Mouse (Mus musculus) neural tube, embryonic 10.5 days (tissue): ENCODE data around the gene Pax3.
A peak's percentile ranks its signal among the peaks of the same experiment; 100 is the strongest.

ENCODE experiments used
- DNase-seq: peaks from one replicate; pipeline ENCODE4 v3.0.0-alpha.2; 2017; ENCODE audit warnings: low spot score; ENCODE audit errors: extremely low spot score

Gene Pax3

DNA sequence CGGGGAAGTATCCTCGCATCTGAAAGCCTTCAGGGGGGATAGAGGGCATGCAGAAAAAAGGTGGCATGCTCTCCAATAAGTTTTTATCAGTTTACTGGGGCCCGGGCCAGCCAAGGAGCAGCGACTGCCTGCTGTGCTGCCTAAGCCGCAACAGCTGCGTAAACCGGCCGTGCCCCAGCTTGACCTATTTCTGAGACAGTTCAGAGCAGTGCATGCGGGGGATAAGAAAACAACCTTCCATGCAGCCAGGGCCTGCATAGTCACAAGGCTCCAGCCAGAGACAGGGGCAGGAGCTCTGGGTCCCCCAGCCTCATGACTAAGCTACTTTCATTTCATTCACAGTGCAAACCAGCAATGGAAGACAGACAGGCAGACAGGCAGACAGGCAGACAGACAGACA lies 15.1 kb downstream of the Pax3 start:
- peak; percentile 65 for DNase-seq

DNA sequence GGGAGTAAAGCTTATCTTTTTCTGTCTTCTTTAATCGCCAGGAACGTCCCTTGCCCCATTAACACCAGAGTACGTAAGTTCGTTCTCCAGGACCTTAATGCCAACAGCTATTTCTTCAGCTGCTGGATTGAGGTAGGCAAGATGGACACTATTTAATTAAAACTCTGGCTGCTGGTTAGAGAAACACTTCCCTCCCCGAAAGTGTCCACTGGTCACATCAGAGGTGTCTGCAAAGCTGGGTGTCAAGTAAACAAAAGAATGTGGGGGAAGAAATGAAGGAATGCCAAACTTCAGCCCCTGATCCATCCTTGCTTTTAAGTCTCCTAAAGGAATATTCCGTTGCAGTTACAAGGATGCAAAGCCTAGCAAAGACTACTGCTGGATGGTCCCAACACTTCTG lies 24.6 kb downstream of the Pax3 start:
- DNase-seq = peak; percentile 17

DNA sequence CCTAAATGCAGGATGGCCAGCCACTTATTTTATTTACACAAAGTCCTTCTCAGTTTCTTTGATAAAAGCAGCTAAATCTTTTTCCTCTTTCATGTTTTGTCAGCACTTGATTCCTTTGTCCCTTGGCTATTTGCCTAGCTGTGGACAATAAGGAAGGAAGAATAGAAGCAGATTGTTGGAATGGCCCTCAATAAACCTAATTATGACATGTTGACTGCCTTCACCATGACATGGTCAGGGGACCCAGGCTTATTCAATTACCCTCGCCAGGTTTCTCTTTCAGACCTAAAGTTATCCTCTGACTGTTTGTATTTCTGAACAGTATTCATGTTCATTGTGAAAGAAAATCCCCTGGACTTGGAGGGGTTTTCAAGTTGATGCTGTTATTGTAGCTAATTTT lies 25.3 kb downstream of the Pax3 start:
- DNase-seq = peak; percentile 12

DNA sequence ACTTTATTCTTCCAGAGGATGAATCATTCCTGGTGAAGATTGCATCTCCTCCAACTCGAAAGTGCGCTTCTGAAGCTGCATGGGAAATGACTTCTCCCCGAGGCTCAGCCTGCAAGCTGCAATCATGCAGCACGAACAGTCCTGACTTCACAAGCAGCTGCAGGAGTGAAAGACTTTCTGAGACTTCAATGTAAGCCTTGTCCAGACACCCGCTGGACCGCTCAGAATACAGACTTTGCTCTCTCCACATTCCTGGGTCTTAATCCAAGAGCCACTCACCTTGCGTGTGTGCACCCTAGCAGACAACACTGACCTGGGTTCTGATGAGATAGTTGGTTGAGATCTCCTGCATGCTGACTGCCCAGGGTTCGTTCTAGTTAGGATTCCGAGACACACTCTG lies 26.2 kb downstream of the Pax3 start:
- DNase-seq = peak; percentile 27

DNA sequence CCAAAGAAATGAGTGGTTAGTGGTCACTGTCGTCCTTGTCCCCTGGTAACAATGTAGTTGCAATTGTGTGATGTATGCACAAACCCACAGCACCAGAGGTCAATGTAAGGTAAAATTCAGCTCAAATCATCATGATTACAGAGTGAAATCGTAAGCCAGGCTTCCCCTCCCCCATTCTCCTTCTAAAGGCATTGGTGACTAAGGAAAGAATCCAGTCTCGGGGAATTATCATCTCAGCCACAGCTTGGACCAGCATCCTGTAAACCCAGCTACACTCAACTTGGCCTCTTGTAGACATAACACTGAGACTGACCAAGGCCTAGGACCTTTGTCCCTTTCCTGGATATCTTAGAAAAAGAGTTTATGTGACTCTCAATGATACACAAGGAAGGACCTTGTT lies 28.1 kb downstream of the Pax3 start:
- DNase-seq = no peak

DNA sequence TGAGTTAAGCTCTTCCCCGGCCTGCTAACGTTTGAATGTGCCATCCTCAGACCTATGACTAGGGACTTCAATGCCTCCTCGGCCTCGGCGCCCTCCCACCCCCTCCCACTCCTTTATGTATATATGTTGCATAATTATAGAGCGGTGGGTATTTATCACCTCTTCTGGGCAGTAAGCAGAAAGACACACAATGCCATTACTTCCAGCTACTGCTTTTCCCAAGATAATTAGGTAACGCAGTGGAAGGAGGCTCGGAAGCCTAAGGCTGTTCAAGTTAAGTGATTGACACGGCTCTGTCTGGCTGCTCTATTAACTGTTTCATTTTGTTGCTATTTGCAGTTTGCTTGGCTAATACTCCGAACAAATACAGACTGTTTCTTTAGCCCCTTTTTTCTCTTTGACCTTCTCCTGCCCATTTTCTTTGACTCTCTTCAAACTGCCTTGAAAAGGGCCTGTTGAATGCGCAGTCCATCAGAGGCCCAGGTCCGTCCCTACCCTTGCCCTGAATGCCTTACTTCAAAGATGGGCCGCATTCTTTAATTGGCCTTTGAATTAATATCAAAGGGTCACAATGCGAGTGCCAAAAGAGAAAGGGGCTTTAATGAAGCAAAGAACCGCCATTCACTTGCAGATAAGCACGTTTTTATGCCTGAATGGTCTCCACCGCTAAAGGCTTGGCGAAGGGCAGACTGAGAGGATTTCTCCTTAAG lies 29.2 kb downstream of the Pax3 start:
- no peak for DNase-seq

DNA sequence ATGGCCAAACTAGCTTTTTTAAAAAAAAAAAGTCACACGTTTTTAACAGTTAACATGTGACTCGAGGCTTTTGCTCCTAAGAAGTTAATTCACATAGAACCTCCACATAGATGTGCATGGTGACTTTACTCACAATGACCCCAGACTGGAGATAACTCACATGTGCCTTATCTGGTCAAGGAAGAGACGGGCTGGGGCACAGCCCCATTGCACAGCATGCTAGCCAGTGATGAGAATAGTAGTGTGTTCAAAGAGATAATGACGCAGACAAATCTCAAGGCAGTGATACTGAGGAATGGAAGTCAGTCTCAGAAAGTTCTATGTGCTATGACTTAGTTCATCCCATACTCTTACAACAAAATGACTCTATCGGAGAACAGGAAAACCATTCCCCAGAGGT lies 35.2 kb downstream of the Pax3 start:
- DNase-seq = no peak

DNA sequence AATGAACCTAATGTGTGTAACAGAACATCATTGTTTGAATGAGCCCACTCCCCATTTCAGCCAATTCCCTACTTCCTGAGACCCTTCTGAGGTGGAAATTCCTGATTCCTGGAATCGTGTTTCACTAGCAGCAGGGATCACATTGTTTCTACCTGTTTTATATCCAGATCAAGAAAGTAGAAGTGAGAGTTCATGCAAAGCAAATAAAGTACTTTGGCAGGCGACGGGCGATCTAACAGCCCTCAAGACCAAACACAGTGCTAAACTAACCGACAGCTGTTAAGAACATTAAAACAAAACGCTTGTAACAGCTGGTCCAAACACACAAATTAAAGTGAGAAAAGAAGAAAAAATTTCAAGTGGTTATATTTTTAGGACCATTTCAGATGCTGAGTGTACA lies 39.0 kb downstream of the Pax3 start:
- no peak for DNase-seq

DNA sequence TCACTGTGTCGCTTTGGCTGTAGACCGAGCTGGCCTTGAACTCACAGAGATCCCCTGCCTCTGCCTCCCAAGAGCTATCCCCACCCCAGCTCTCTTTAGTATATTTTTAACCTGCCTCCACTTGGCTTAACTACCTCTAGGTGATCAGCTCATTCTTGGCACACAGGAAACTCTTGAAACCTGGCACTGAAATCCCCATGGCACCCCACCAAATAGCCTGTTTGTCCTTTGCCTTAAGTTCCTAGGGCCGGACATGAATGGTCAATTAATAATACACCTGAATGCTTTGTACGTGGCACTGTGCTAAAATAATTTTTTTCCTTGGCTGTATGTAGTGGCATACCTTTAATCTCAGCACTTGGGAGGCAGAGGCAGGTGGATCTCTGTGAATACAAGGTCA lies 41.1 kb downstream of the Pax3 start:
- DNase-seq = no peak

DNA sequence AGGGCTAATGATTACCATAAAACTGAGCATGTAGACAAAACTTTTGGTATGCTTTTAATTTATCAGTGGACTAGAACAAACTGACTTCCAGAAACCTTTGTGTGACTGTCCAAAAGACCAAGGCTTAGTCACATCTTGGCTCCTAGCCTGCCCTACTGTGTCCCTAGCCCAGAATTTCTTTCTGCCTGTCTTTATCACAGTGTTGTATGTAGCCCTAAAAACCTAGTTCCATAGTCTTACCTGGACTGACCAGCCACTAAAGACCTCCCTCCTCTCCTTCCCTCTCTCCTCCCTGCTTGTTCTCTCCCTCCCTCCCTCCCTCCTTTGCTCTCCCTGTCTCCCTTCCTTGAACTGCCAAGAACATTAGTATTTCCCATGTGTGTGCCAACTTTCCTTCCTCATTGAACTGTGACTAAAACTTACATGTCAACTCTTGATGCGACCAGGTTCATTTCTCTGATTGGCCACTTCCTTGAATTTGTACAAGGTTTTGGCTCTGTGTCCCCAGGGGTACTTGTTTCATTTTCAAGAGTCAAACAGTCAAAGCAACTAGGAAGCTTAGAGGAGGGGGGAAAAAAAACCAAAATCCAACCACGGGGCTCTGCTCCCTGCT lies 48.8 kb downstream of the Pax3 start:
- no peak for DNase-seq

DNA sequence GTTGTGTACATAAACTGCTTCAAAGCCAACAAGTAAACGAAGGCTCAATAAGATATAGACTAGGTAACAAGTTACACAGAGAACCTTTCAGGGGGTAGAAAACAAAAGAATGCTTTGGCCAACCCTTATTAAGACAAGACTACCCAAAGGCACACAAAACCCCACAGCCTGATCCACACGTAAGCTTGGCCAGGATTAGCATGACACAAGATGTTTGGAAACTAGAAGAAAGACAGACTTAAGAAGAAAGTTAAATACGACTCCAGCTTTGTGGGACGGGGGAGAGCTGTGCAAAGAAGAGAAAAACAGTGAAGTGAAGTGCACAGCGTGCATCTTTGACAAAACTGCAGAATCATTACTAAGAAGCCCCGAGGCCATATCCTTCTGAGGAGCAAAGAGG lies 53.5 kb downstream of the Pax3 start:
- no peak for DNase-seq

DNA sequence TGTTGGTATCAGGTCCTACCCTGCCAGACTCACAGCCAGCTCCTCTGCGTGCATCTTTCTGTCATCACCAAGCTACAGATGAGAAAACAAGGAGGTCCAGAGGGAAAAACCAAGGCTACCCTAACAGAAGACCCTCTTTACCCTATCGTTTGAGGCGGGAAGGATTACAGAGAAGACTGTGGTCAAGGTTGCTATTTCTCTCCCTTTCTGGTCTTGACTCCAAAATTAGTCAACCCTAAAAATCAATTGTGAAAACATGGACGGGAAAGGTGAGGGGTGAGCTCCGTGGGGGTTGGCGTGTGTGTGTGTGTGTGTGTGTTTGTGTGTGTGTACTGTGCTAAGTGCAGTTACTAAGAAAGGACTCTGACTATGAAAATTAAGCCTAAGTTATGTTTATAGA lies 54.0 kb downstream of the Pax3 start:
- DNase-seq = no peak

DNA sequence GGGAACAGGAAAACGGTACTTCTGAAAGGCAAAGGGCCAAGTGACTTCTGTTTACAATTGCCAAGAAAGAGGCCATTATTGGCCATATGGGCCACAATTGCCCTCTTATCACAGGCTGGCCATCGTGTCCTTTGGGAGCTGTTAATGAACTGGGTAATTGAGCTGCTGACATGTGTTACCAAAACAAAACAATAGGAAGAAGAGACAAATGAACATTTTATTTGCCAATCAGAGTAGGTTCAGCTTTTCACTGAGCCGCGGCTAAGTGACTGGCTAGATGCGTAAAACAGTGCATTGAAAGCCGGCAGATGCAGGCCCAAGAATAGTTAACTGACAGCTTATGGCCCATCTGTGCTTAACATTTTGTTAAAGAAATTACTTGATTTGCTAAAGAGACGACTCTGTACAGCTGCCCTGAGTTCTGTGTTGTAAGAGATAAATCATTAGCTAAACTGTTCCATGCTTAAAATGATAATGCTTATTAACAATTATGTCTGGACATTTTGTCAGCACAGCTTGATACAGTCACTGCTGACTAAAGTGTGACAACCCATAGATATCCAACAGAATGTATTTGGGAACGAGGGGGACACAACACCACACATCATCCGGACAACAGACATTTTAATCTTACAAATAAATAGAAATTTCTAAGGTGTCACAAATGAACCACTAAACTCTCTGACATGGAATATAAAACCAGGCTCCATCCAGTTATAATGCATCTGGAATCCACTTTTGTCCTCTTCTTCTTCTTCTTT lies 55.0 kb downstream of the Pax3 start:
- DNase-seq = peak; percentile 54

DNA sequence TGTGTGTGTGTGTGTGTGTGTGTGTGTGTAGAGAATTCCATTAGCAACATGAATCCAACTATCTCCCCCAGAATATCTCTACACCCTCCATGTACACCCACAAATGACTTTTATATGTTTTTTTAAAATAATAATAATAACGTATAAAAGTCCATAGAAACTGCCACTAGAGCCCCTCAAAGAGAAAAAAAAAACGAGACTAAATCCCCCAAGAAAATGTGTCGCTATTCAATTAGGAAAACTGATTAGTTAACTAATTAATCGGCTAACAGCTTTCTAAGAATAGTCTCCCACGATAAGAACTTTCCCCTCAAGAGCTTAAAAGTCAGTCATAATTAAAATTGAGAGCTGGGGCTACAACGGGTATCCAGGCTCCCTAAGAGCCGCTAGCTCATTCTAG lies 55.6 kb downstream of the Pax3 start:
- no peak for DNase-seq

DNA sequence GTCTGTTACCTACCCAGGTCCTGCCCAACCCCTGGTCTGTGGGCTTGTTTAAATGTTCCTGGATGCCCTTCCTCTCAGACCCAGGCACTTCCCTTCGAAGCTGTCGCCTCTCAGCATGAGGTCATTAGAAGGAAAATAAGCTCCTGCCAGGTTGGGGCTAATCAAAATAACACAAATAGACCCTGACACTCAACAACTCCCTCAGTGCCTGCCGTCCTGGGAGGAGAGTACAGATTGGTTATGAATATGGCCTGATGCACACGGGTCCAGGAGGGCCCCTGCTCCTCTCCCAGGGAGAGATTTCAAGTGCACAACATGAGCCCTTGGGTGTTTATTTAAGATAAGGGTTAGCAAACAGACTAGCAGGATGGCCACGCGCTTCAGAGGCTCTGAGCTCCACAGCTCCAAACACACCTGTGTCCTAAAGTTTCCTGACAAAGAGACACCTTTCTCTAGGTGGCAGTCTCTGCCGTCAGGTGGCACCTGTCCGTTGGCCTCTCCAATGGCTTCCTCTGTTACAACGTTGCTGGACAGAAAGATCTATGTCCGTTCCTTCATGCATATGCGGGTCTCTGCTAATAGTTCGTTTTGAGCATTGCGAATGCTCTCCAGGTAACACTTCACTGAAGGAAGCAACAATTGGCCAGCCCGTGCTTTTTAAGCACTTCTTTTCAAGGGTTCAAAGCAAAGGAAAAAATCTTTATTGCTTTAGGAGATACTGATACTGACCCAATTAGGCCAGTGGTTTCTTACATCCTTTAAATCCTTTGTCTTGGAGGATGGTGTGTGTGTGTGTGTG lies 56.2 kb downstream of the Pax3 start:
- peak; percentile 56 for DNase-seq

DNA sequence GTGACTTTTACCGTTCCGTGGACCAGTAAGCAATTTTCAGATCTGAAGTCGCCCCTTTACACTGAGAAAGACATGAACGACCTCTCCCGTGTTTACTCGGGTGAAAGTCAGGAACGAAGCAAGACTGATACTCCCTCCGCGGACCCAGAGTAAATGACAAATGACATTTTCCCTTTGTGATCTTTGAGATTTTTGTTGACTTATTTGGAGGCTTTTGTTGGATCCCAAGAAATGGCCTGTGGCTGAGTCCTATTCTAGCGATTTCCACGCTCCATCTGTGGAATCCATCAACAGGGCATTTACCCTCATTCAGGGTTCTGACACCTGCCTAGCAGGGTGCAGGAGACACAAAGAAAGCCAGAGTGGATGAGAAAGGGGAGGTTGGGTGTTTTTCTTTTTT lies 57.6 kb downstream of the Pax3 start:
- DNase-seq = peak; percentile 52

DNA sequence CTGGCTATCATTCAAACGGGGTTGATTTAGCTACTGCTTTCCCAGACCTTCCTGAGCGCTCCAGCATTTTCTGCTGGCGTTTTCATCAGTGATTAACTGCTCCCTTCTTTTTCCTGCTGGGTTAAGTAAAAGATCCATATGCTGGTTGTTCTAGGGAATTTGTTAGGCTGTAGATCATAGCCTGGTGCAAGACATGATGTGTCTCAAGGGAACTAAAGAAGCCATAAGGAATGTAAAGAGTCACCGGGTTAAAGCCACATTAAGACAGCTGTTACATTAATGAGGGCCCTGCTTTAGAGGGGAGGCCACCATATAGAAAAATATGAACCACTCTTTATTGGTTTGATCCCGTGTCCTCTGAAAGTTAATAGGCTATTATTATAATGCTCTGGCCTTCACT lies 67.7 kb downstream of the Pax3 start:
- no peak for DNase-seq

DNA sequence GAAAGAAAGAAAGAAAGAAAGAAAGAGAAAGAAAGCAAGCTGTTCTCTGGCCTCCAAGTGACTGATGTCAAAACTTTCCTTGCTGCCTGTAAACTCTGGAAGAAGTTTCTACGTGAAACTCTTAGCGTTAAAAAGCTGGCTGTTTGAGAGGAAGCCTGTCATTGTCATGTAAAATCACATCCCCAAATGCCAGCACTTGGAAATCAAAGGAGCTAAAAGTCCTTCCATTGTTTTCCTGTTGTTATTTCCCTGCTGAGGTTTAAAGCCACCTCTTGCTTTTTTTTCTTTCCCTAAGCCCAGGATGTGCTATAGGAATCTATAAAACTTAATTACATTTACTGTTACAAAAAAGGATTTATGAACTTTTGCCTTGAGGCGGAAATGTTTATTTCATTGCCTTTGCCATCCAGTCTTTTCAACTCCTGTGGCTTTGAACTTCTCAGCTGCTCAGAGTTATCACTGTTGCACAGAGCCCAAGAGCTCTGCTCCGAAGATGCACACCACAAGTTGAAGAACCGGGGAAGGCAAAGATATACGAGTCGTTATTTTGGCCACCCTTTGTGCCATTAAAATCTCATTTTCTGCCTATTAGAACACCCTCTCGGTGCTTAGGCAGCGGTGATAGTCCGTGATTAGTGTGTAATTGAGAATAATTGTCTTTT lies 76.9 kb downstream of the Pax3 start:
- no peak for DNase-seq

DNA sequence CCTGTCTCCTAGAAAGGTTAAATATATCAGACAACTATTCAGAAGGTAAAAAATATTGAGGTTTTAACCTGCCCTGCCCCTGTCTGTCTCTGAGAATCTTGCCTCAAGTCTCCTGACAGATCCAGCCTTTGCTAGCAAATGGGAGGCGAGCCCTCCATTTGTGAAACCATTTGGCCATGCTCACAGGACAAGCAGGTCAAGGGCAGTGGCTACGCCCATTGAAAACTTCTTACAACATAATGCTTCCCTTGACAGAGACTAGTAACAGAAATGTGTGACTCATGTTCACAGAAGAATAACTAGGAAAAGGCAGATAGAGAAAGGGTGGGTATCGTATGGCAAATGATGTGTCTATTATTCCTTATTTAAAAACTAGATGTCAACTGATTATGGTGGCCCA lies 80.9 kb downstream of the Pax3 start:
- no peak for DNase-seq

DNA sequence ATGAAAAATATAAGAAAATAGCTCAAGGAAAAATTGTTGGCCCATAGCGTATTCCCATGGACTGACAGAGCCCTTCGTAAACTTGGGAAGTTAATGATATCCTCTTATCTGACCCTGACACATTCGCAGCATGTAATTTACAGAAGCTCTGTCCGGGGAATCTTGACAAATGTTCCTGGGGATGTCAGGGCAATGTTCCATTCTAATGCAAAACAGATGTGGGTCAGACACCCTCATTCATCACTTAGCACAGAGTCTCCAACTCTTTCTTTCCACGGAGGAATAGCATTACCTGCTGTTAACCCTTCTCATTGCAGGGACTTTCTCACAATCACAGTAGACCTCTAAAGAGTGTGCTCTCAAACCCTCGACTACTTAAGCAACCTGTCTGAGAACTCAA lies 86.6 kb downstream of the Pax3 start:
- peak; percentile 50 for DNase-seq

DNA sequence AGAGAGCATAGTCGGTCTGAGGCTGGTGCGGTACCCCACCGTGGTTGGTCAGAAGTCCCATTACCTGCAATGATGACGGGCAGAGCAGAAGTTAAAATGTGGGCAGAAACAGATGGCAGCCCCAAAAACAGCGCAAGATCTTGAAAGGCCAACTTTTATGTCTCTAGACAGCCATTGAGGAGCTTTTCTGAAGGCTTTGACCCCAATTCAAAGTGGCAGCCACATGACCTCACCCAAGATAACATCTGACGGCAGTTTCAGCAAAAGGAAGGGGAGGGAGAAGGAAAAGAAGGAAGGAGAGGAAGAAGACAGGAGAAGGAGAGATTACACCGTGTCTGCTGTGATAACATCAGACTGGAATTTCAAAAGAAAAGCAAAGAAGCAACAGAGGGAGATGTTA lies 93.4 kb downstream of the Pax3 start:
- DNase-seq = no peak
